Mouse (Mus musculus) C2C12 (cell line): ENCODE results near the gene Zbtb1.

Experiments used
- CEBPB ChIP-seq: IDR thresholded peaks from one replicate; pipeline ENCODE4 v1.6.1; 2011; ENCODE audit warnings: low read depth, mild to moderate bottlenecking, control low read depth, moderate library complexity
- CTCF ChIP-seq: IDR thresholded peaks from one replicate; pipeline ENCODE4 v1.5.1; 2011; ENCODE audit not compliant: control insufficient read depth, insufficient read depth, insufficient read length
- MAX ChIP-seq: IDR thresholded peaks from one replicate; pipeline ENCODE4 v1.6.1; 2011; ENCODE audit warnings: mild to moderate bottlenecking, control low read depth
- MYOG ChIP-seq: IDR thresholded peaks from one replicate; pipeline ENCODE4 v1.6.1; 2011; ENCODE audit not compliant: control insufficient read depth, insufficient read length; ENCODE audit errors: extremely low read depth

- no peak for TF ChIP-seq CEBPB
- no peak for TF ChIP-seq CTCF
- no peak for TF ChIP-seq MYOG
- TF ChIP-seq MAX: no peak
These were observed 1.8 kb upstream of the Zbtb1 start for GRCm38 (mm10) chr12:76368201-76368789.
